Mouse (Mus musculus) 3T3-L1 (cell line): ENCODE data around the gene Trp53rkb.
A peak's percentile ranks its signal among the peaks of the same experiment; 100 is the strongest.

Source experiments
- DNase-seq: peaks from one replicate; pipeline ENCODE4 v3.0.0-alpha.2; 2015; ENCODE audit warnings: low read depth, low spot score

Gene Trp53rkb

GRCm38 (mm10) chr2:166799615-166800472 lies 7.5 kb downstream of the Trp53rkb start:
- DNase-seq, result no peak

DNA sequence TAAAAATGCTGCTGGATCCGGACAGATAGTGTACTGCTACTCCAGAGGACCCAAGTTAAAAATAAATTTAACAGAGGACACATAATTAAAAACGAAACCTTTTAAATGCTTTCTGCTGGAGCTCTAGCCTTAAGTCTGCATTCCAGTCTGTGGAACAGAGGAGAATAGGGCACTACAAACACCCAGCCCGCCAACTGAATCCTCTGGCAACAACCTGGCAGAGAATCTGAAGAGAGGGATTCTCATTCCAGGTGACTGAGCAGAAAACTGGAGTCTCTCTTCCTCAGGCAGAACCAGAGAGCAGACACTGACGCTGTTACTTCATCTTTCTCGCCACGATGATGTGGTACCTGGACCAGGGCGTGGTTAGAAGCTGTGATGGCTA lies 8.1 kb downstream of the Trp53rkb start:
- no peak for DNase-seq

DNA sequence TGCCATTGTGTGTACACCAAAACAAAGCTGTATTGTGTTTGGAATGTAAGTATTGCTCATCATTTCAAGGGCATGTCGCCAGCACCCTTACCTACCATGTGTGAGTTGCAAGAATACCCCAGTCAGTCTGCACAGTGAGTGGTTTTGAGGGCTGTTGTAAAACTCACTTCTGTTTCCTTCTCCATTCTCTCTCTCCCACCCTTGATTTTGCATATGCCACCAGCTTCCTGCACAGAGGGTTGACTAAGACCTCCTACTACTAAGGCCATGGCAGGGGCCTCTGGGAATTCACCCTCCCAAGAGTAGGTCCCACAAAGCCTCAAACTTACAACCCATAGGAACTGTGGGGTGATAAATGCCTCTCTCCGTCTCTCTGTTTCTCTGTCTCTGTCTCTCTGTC lies 9.1 kb downstream of the Trp53rkb start:
- peak; percentile 39 for DNase-seq

- no peak for DNase-seq
Observed at GRCm38 (mm10) chr2:166803298-166803697, 11.0 kb downstream of the Trp53rkb start.

DNA sequence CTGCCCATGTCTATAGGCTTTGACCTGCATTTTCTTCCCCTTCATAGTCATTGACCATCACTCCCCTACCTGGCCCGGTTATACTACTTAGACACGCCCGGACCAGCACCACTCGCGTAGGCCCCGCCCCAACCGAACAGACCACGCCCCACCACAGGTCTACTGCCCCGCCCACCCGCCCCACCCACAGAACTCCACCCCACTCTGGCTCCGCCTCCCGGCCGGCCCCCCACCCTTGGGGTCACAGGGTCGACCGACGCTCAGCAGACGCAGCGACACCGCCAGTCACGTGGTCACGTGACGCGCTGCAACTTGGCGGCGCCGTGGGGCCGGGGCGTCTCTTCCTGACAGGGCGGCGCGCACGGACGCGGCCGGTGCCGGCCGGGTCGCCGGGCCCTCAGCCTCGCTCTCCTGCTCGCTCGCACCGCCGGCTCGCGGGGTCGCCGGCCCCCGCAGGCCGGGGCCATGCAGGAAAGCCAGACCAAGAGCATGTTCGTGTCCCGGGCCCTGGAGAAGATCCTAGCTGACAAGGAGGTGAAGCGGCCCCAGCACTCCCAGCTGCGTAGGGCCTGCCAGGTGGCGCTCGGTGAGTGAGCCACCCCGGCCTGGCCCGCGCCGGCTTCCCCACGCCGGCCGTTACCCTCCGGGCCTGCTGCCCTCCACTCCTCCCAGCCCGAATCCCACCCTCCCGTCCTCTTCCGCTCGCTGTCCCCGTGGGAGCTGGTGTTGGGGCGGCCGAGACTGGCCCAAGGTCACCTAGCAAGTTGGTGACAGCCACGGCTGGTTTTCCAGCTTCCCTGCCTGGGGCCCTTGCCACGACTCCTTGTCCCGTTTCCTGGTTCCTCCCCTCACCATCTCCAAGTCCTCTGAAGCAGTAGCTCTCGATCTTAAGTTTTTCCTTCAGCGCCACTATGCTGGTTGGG lies 13.2 kb downstream of the Trp53rkb start, which contains the start of gene Arfgef2:
Gene Arfgef2, plus strand, starts transcription at position 339 of the 923 bp plus-strand sequence.
- DNase-seq, result peak; percentile 87

DNA sequence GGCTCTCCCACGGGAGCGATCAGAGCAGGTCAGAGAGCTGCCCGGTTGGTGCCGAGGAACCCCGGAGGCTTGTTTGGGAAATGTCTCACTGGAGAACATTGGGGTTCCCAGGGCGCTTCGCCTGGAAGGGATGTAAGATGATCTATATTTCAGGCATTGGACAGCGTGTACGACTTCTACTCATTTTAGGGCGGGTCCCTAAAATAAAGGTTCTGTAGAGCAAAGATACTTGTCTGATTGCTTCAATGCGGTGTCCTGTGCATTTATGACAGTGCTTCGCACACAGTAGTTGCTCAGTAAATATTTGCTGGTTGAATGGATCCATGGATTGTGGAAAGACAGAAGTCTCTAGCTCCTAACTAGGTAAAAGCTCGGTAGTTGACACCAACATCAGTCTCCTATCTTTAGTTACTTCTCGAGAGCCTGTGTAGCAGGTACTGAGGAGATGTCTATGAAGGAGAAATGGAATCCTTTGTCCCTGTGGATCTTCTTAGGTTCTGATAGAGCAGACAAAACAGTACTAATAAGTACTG lies 13.9 kb downstream of the Trp53rkb start:
- peak; percentile 68 for DNase-seq

GRCm38 (mm10) chr2:166806813-166807212 lies 14.5 kb downstream of the Trp53rkb start:
- DNase-seq, result peak; percentile 41

GRCm38 (mm10) chr2:166809499-166809898 lies 17.2 kb downstream of the Trp53rkb start:
- DNase-seq, result no peak

GRCm38 (mm10) chr2:166810821-166811220 lies 18.5 kb downstream of the Trp53rkb start:
- no peak for DNase-seq

DNA sequence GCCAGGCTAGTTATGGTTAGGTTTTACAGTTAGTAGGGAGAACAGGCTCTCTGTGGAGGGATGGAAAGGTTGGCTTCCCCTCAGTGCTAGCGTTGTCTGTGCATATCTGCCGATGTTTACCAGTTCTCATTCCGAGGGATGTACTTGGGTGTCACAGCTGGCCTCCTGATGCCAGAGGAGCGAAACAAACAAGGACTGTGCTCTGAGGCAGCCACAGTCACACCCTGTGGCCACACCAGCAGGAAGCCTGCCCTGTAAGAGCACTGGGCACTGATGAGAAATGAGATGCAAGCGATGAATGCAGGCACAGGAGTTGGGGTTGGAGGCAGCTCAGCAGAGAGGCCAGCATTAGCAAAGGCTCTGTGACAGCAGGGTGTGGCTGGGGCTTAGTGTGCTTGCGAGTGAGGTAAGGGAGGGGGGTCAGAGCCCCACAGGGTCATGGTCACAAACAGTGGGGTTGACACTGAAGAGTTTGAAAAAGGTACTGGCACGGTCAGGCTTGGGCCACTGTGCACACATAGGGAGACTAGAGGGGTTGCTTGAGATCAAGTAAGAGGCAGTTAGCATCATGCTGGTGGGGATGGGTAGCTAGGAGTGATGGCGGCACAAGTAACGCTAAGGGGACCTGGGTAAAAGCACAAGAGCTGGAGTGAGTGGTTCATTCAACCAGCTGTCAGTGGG lies 26.3 kb downstream of the Trp53rkb start:
- DNase-seq, result no peak

GRCm38 (mm10) chr2:166819849-166820248 lies 27.5 kb downstream of the Trp53rkb start:
- no peak for DNase-seq

DNA sequence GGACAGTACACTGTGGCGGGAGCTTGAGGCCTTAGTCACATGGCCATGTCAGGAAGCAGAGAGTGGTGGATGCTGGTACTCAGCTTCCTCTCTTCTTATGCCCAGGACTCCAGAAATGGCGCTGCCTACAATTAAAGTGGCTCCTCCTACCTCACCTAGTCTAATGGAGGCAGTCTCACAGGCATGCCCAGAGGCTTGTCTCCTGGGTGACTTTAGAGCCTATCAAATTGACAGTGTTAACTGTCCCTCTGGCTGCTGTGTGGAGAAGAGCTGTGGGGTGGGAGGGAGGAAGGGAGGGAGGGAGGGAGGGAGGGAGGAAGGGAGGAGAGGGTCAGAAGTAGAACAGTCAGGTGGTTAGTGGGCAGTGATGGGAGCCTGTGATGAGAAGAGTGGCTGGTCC lies 28.5 kb downstream of the Trp53rkb start:
- no peak for DNase-seq

GRCm38 (mm10) chr2:166821406-166821805 lies 29.1 kb downstream of the Trp53rkb start:
- DNase-seq, result no peak

- DNase-seq, result peak; percentile 69
Observed at GRCm38 (mm10) chr2:166822119-166822826, 29.9 kb downstream of the Trp53rkb start.

DNA sequence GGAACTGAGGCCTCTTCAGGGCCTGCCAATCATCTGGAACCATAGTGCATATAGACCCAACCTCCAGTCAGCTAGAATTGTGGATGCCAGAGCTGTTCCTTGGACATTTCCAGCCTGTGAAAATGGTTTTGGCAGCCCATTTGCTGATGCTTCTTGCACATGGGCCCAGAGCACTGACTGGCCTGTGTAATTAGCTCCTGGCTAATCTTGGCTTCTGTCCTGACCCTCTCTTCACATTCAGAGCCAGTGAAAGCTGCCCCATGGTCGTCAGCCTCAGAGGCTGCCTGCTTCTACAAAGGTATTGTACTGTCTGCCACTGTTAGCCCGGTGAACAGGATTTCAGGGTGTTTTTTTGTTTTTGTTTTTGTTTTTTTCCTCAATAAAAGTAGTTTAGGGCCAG lies 30.6 kb downstream of the Trp53rkb start:
- no peak for DNase-seq

DNA sequence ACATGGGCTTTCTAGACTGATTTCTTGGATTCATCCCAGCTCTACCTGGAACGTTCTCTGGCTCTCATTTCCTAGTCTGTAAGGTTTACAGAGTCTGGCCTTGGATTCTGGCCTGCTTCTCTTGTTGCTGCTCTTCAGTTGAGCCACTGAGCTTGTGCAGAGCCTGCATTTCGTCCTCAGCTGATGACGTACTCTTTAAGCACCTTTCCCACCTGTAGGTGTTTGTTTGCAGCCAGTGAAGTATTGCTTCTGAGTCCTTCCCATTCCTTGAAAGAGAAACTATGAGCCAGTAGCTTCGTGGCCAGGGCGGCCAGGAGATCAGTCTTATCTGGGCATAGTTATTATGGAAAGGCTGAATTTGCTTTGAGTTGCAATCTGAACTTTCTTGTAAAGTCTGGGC lies 32.1 kb downstream of the Trp53rkb start:
- DNase-seq, result no peak

GRCm38 (mm10) chr2:166824998-166825397 lies 32.7 kb downstream of the Trp53rkb start:
- no peak for DNase-seq

- no peak for DNase-seq
Observed at GRCm38 (mm10) chr2:166826491-166827224, 34.3 kb downstream of the Trp53rkb start.

- DNase-seq, result no peak
Observed at GRCm38 (mm10) chr2:166828306-166828705, 36.0 kb downstream of the Trp53rkb start.

DNA sequence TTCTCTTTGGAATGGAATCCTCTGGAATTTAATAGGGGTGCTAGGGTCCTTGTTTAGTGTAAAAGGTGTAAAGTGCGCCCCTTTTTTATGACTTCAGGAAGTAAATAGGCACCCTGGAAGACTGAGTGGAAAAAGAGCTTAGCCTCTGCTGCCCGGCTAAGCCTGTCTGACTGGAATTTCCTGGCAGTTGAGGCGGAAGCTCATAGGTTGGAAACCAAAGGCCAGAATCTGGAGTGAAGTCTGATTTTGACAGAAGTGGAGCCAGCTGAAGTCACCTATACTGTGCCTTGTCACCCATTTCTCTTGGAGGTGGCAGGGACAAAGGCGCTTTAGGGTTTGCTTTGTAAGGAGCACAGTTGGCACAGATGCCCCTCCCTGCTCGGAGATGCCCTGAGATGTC lies 38.0 kb downstream of the Trp53rkb start:
- no peak for DNase-seq
